Mouse (Mus musculus) myocyte (in vitro differentiated cells): ENCODE measurements around the gene Krtcap2. TPM values are rescaled to one million over a fixed set of nuclear protein-coding genes. Genes with fewer than 3 reads are reported as not detected.

ENCODE experiments used
- H3K27me3 ChIP-seq: one replicate; pipeline ENCODE4 v1.6.1; 2011; ENCODE audit not compliant: control insufficient read depth, insufficient read depth, insufficient read length
- H3K36me3 ChIP-seq: one replicate; pipeline ENCODE4 v1.6.1; 2011; ENCODE audit not compliant: control insufficient read depth, insufficient read depth
- H3K4me2 ChIP-seq: one replicate; pipeline ENCODE4 v1.6.1; 2011; ENCODE audit warnings: low read depth, control low read depth
- H3K4me3 ChIP-seq: one replicate; pipeline ENCODE4 v1.5.1; 2011; ENCODE audit warnings: mild to moderate bottlenecking, control low read depth, moderate library complexity
- H3K79me2 ChIP-seq: one replicate; pipeline ENCODE4 v1.6.1; 2011; ENCODE audit not compliant: control insufficient read depth, insufficient read depth
- H3ac ChIP-seq: one replicate; pipeline ENCODE4 v1.6.1; 2011; ENCODE audit not compliant: control insufficient read depth, insufficient read length
- CEBPB ChIP-seq: IDR thresholded peaks from 2 replicates; pipeline ENCODE4 v1.6.1; 2011; ENCODE audit warnings: mild to moderate bottlenecking, moderate library complexity; ENCODE audit not compliant: poor library complexity, insufficient read depth, severe bottlenecking
- E2F4 ChIP-seq: IDR thresholded peaks from one replicate; pipeline ENCODE4 v1.6.1; 2011; ENCODE audit warnings: mild to moderate bottlenecking, control low read depth, moderate library complexity; ENCODE audit not compliant: insufficient read depth
- MAX ChIP-seq: IDR thresholded peaks from one replicate; pipeline ENCODE4 v1.6.1; 2011; ENCODE audit warnings: low read depth, mild to moderate bottlenecking, control low read depth
- MYOD1 ChIP-seq, 3 experiments: IDR thresholded peaks; one replicate each; pipeline ENCODE4 v1.6.1; 2011; ENCODE audit warnings: control low read depth in 2 of 3, low read depth in 2 of 3, mild to moderate bottlenecking in 2 of 3, moderate library complexity in 1 of 3; ENCODE audit not compliant: insufficient read length in 2 of 3, control insufficient read depth in 1 of 3
- MYOG ChIP-seq, 3 experiments: IDR thresholded peaks; one replicate each; pipeline ENCODE4 v1.6.1; 2011; ENCODE audit warnings: control low read depth in 2 of 3, low read depth in 2 of 3, mild to moderate bottlenecking in 2 of 3; ENCODE audit not compliant: insufficient read length in 2 of 3, control insufficient read depth in 1 of 3, insufficient read depth in 1 of 3
- POLR2A ChIP-seq: IDR thresholded peaks from one replicate; pipeline ENCODE4 v1.6.1; 2011; ENCODE audit warnings: low read depth, mild to moderate bottlenecking, control low read depth, moderate library complexity; ENCODE audit not compliant: insufficient read length
- POLR2AphosphoS2 ChIP-seq: IDR thresholded peaks from one replicate; pipeline ENCODE4 v1.6.1; 2011; ENCODE audit warnings: low read depth, control low read depth; ENCODE audit not compliant: insufficient read length
- REST ChIP-seq: IDR thresholded peaks from one replicate; pipeline ENCODE4 v1.6.1; 2011; ENCODE audit warnings: mild to moderate bottlenecking, control low read depth, moderate library complexity; ENCODE audit not compliant: insufficient read depth, insufficient read length
- SRF ChIP-seq: IDR thresholded peaks from one replicate; pipeline ENCODE4 v1.6.1; 2011; ENCODE audit warnings: low read depth; ENCODE audit not compliant: control insufficient read depth, insufficient read length
- TCF12 ChIP-seq: IDR thresholded peaks from one replicate; pipeline ENCODE4 v1.6.1; 2011; ENCODE audit warnings: mild to moderate bottlenecking, control low read depth; ENCODE audit not compliant: poor library complexity, insufficient read depth, severe bottlenecking
- TCF3 ChIP-seq: IDR thresholded peaks from one replicate; pipeline ENCODE4 v1.6.1; 2011; ENCODE audit warnings: low read depth, control low read depth; ENCODE audit not compliant: insufficient read length
- USF1 ChIP-seq: IDR thresholded peaks from one replicate; pipeline ENCODE4 v1.6.1; 2011; ENCODE audit warnings: low read depth, mild to moderate bottlenecking, control low read depth, moderate library complexity
- polyA plus RNA-seq: library from polyadenylated mRNA; unstranded; fragments of >200 nt; fragmentation: generic; extraction: Trizol; gene quantifications from one replicate; pipeline ENCODE4 v1.2.1, GENCODE M21; 2012; ENCODE audit warnings: missing spikeins

Krtcap2 gene
- polyA plus RNA-seq, 1 experiment, result 371 TPM

DNA sequence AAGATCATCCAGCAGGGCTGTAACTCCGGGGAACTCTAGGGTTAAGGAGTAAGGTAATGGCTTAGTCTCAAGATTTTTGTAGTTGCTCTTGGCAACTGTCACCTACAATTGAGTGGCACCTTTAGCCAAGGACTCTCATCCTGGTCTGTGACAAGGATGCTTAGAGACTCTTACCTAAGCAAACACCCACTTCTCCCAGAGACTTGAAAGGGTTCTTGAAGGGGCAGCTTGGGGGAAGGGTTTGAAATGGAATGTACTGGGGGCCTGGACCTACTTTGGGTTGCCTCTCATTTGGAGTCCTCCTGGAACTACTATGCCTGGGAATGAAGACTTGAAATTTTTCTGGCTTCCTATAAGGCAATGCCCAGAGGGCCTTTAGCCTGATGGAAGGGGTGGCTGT lies 27.5 kb upstream of the Krtcap2 start:
- Histone ChIP-seq H3K4me3 (no peak overlapping the region), H3ac (no peak overlapping the region), H3K4me2 (no peak overlapping the region), H3K36me3 (no peaks in the 10 kb centered on the region), H3K27me3 (no peaks in the 10 kb centered on the region), H3K79me2 (peaks cover 2% of the 10 kb centered on the region)
- no peak for TF ChIP-seq CEBPB
- TF ChIP-seq TCF3, result no peak
- TF ChIP-seq SRF, result no peak
- no peak for TF ChIP-seq POLR2A
- no peak for TF ChIP-seq MYOG (IDR thresholded peaks at IDR 0.05; ENCODE audit: control insufficient read depth in 1 of 3, insufficient read depth in 1 of 3, insufficient read length in 2 of 3, low read depth in 2 of 3)
- TF ChIP-seq MYOD1 (IDR thresholded peaks at IDR 0.05; ENCODE audit: control insufficient read depth in 1 of 3, insufficient read length in 2 of 3, low read depth in 2 of 3), result no peak
- TF ChIP-seq MAX, result no peak
- no peak for TF ChIP-seq TCF12
- no peak for TF ChIP-seq POLR2AphosphoS2
- no peak for TF ChIP-seq REST
- TF ChIP-seq E2F4, result no peak
- no peak for TF ChIP-seq USF1

- Histone ChIP-seq H3K79me2 (no peaks in the 10 kb centered on the region), H3K36me3 (no peaks in the 10 kb centered on the region), H3ac (no peak overlapping the region), H3K4me2 (no peak overlapping the region), H3K4me3 (no peak overlapping the region), H3K27me3 (no peaks in the 10 kb centered on the region)
- TF ChIP-seq MYOG (IDR thresholded peaks at IDR 0.05; ENCODE audit: control insufficient read depth in 1 of 3, insufficient read depth in 1 of 3, insufficient read length in 2 of 3, low read depth in 2 of 3) (no peak), MAX (no peak), TCF3 (no peak), CEBPB (no peak), REST (no peak), POLR2A (no peak), MYOD1 (IDR thresholded peaks at IDR 0.05; ENCODE audit: control insufficient read depth in 1 of 3, insufficient read length in 2 of 3, low read depth in 2 of 3) (no peak), POLR2AphosphoS2 (no peak), E2F4 (no peak)
Observed at GRCm38 (mm10) chr3:89219546-89219945, 26.2 kb upstream of the Krtcap2 start.

- Histone ChIP-seq H3ac (no peak overlapping the region), H3K27me3 (no peaks in the 10 kb centered on the region), H3K36me3 (no peaks in the 10 kb centered on the region), H3K4me3 (no peak overlapping the region), H3K4me2 (no peak overlapping the region), H3K79me2 (no peaks in the 10 kb centered on the region)
- TF ChIP-seq TCF3 (no peak), USF1 (no peak), MYOD1 (IDR thresholded peaks at IDR 0.05; ENCODE audit: control insufficient read depth in 1 of 3, insufficient read length in 2 of 3, low read depth in 2 of 3) (no peak), MYOG (IDR thresholded peaks at IDR 0.05; ENCODE audit: control insufficient read depth in 1 of 3, insufficient read depth in 1 of 3, insufficient read length in 2 of 3, low read depth in 2 of 3) (no peak), POLR2A (no peak), REST (no peak), MAX (no peak), POLR2AphosphoS2 (no peak), SRF (no peak), E2F4 (no peak), TCF12 (no peak)
Observed at GRCm38 (mm10) chr3:89221167-89221566, 24.6 kb upstream of the Krtcap2 start.

DNA sequence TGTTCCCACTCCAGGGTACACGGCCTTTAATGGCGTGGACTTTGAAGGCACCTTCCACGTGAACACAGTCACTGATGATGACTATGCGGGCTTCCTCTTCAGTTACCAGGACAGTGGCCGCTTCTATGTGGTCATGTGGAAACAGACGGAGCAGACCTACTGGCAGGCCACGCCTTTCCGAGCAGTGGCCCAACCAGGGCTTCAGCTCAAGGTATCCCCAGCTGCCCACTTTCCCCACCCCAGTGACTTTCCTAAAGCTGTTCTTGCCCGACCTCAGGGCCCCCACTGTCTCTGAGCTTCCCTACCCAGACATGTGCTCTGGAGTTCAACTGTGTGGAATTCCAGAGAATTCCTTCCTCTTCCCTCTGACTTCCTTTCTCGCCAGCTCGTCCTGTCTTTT lies 21.0 kb upstream of the Krtcap2 start:
- no peak for TF ChIP-seq POLR2A
- no peak for TF ChIP-seq POLR2AphosphoS2
- no peak for TF ChIP-seq SRF
- TF ChIP-seq TCF3, result no peak
- no peak for TF ChIP-seq E2F4
- no peak for TF ChIP-seq USF1
- TF ChIP-seq MYOD1 (IDR thresholded peaks at IDR 0.05; ENCODE audit: control insufficient read depth in 1 of 3, insufficient read length in 2 of 3, low read depth in 2 of 3), result no peak
- no peak for TF ChIP-seq MAX
- TF ChIP-seq MYOG (IDR thresholded peaks at IDR 0.05; ENCODE audit: control insufficient read depth in 1 of 3, insufficient read depth in 1 of 3, insufficient read length in 2 of 3, low read depth in 2 of 3), result no peak
- no peak for TF ChIP-seq TCF12
- no peak for TF ChIP-seq REST
- no peak for TF ChIP-seq CEBPB
- Histone ChIP-seq H3K4me3 (no peak overlapping the region), H3K4me2 (no peak overlapping the region), H3K79me2 (no peaks in the 10 kb centered on the region), H3ac (no peak overlapping the region), H3K27me3 (no peaks in the 10 kb centered on the region), H3K36me3 (no peaks in the 10 kb centered on the region)
